Mouse (Mus musculus): Measurements from ENCODE around the gene 6030468B19Rik. TPM values are rescaled to one million over a fixed set of nuclear protein-coding genes. Genes with fewer than 3 reads are reported as not detected.

The 6030468B19Rik gene
- polyA plus RNA-seq, 1 experiment from 2014 or later: 0.24 TPM

GRCm38 (mm10) chr11:117848985-117849671 lies 51.7 kb downstream of the 6030468B19Rik start, which contains the start of gene Birc5:
Gene Birc5, plus strand, starts transcription at chr11:117849251.
- ATAC-seq (ENCODE audit: low FRiP score) (peak; percentile 94), DNase-seq (ENCODE audit: low spot score) (peak; percentile 98)
- H3K4me2 ChIP-seq (replicated peaks): peak within 1 kb of the TSS; percentile 96
- H3K4me1 ChIP-seq (replicated peaks; ENCODE audit: control insufficient read depth, insufficient read depth, low read length): peaks cover 15% of the 10 kb centered on the region
- 1% methylated on average over 51 of the region's 51 CpGs for WGBS
- H3K27me3 ChIP-seq (ENCODE audit: control insufficient read depth, insufficient read depth, low read length): no peaks in the 10 kb centered on the region
- no peaks in the 10 kb centered on the region for H3K36me3 ChIP-seq (replicated peaks; ENCODE audit: control insufficient read depth, insufficient read depth)
- H3K27ac ChIP-seq: peak within 1 kb of the TSS; percentile 98
- no peaks in the 10 kb centered on the region for H3K9me3 ChIP-seq (ENCODE audit: control insufficient read depth, low read length)
- peak within 1 kb of the TSS; percentile 64 for H3K4me3 ChIP-seq (replicated peaks; ENCODE audit: low read length)
- peak within 1 kb of the TSS; percentile 93 for H3K9ac ChIP-seq

- 95% methylated on average over 3 of the region's 3 CpGs for whole genome bisulfite sequencing
- DNase-seq (ENCODE audit: low spot score) (no peak), ATAC-seq (ENCODE audit: low FRiP score) (no peak)
- Histone ChIP-seq H3K4me2 (replicated peaks) (no peak overlapping the region), H3K9ac (no peak overlapping the region), H3K9me3 (ENCODE audit: control insufficient read depth, low read length) (no peaks in the 10 kb centered on the region), H3K4me1 (replicated peaks; ENCODE audit: control insufficient read depth, insufficient read depth, low read length) (peaks cover 13% of the 10 kb centered on the region), H3K27ac (no peak overlapping the region), H3K36me3 (replicated peaks; ENCODE audit: control insufficient read depth, insufficient read depth) (0 out of 2 replicates have a peak, but pooled peaks cover 4% of the 10 kb centered on the region), H3K4me3 (replicated peaks; ENCODE audit: low read length) (no peak overlapping the region), H3K27me3 (ENCODE audit: control insufficient read depth, insufficient read depth, low read length) (no peaks in the 10 kb centered on the region)
These were observed 55.4 kb downstream of the 6030468B19Rik start for GRCm38 (mm10) chr11:117852875-117853274.

GRCm38 (mm10) chr11:117854241-117854640 lies 56.8 kb downstream of the 6030468B19Rik start:
- H3K4me3 ChIP-seq (replicated peaks; ENCODE audit: low read length): no peak overlapping the region
- H3K4me1 ChIP-seq (replicated peaks; ENCODE audit: control insufficient read depth, insufficient read depth, low read length): peaks cover 6% of the 10 kb centered on the region; the same call in 1 of the 2 replicates
- no peak for DNase-seq (ENCODE audit: low spot score)
- no peak overlapping the region for H3K4me2 ChIP-seq (replicated peaks)
- H3K27me3 ChIP-seq (ENCODE audit: control insufficient read depth, insufficient read depth, low read length): no peaks in the 10 kb centered on the region
- H3K36me3 ChIP-seq (replicated peaks; ENCODE audit: control insufficient read depth, insufficient read depth): 0 out of 2 replicates have a peak, but pooled peaks cover 4% of the 10 kb centered on the region
- 94% methylated on average over 9 of the region's 9 CpGs for WGBS
- no peaks in the 10 kb centered on the region for H3K9me3 ChIP-seq (ENCODE audit: control insufficient read depth, low read length)
- no peak for ATAC-seq (ENCODE audit: low FRiP score)
- no peak overlapping the region for H3K9ac ChIP-seq
- no peak overlapping the region for H3K27ac ChIP-seq

- no peak for ATAC-seq (ENCODE audit: low FRiP score)
- no peak for DNase-seq (ENCODE audit: low spot score)
- peaks cover under 1% of the 10 kb centered on the region; the same call in 1 of the 2 replicates for H3K27me3 ChIP-seq (ENCODE audit: control insufficient read depth, insufficient read depth, low read length)
- 98% methylated on average over 5 of the region's 5 CpGs for WGBS
- no peak overlapping the region for H3K27ac ChIP-seq
- H3K4me1 ChIP-seq (replicated peaks; ENCODE audit: control insufficient read depth, insufficient read depth, low read length): no peaks in the 10 kb centered on the region
- H3K9ac ChIP-seq: no peak overlapping the region
- H3K4me3 ChIP-seq (replicated peaks; ENCODE audit: low read length): no peak overlapping the region
- no peak overlapping the region for H3K4me2 ChIP-seq (replicated peaks)
- no peaks in the 10 kb centered on the region for H3K9me3 ChIP-seq (ENCODE audit: control insufficient read depth, low read length)
- H3K36me3 ChIP-seq (replicated peaks; ENCODE audit: control insufficient read depth, insufficient read depth): 0 out of 2 replicates have a peak, but pooled peaks cover 4% of the 10 kb centered on the region
These were observed 57.9 kb downstream of the 6030468B19Rik start for GRCm38 (mm10) chr11:117855360-117855759.

GRCm38 (mm10) chr11:117855975-117856374 lies 58.5 kb downstream of the 6030468B19Rik start:
- no peak overlapping the region for H3K4me2 ChIP-seq (replicated peaks)
- WGBS: 90% methylated on average over 1 of the region's 1 CpGs
- H3K9me3 ChIP-seq (ENCODE audit: control insufficient read depth, low read length): no peaks in the 10 kb centered on the region
- DNase-seq (ENCODE audit: low spot score): no peak
- 0 out of 2 replicates have a peak, but pooled peaks cover 4% of the 10 kb centered on the region for H3K36me3 ChIP-seq (replicated peaks; ENCODE audit: control insufficient read depth, insufficient read depth)
- H3K4me1 ChIP-seq (replicated peaks; ENCODE audit: control insufficient read depth, insufficient read depth, low read length): no peaks in the 10 kb centered on the region
- H3K27ac ChIP-seq: no peak overlapping the region
- peaks cover 6% of the 10 kb centered on the region; the same call in 1 of the 2 replicates for H3K27me3 ChIP-seq (ENCODE audit: control insufficient read depth, insufficient read depth, low read length)
- ATAC-seq (ENCODE audit: low FRiP score): no peak
- no peak overlapping the region for H3K9ac ChIP-seq
- H3K4me3 ChIP-seq (replicated peaks; ENCODE audit: low read length): no peak overlapping the region

Other genes starting within 250 kb of the 6030468B19Rik start
- 23.4 and 25.1 TPM in 2 replicates for gene Tnrc6c, start 143.4 kb upstream of the 6030468B19Rik start, polyA plus RNA-seq (2014; fragmentation: Nextera tagmentation; extraction: Ambion mirVana)
- gene Tmc8, start 15.6 kb upstream of the 6030468B19Rik start, polyA plus RNA-seq (2014; fragmentation: Nextera tagmentation; extraction: Ambion mirVana): 0.48 and 0.68 TPM in 2 replicates
- 3.3 and 4.9 TPM in 2 replicates for gene Tmc6, start 15.5 kb upstream of the 6030468B19Rik start, polyA plus RNA-seq (2014; fragmentation: Nextera tagmentation; extraction: Ambion mirVana)
- gene Gm20708, start 12.0 kb downstream of the 6030468B19Rik start, polyA plus RNA-seq (2014; fragmentation: Nextera tagmentation; extraction: Ambion mirVana): 0.89 and 1.0 TPM in 2 replicates
- gene Syngr2, start 12.0 kb downstream of the 6030468B19Rik start, polyA plus RNA-seq (2014; fragmentation: Nextera tagmentation; extraction: Ambion mirVana): 17.6 and 18.9 TPM in 2 replicates
- gene Afmid, start 28.3 kb downstream of the 6030468B19Rik start, polyA plus RNA-seq (2014; fragmentation: Nextera tagmentation; extraction: Ambion mirVana): 5.2 and 7.1 TPM in 2 replicates
- gene Tk1, start 28.4 kb downstream of the 6030468B19Rik start, polyA plus RNA-seq (2014; fragmentation: Nextera tagmentation; extraction: Ambion mirVana): 14.4 and 16.3 TPM in 2 replicates
- gene Birc5, start 51.6 kb downstream of the 6030468B19Rik start, polyA plus RNA-seq (2014; fragmentation: Nextera tagmentation; extraction: Ambion mirVana): 35.5 and 36.3 TPM in 2 replicates
- gene Tmem235, start 63.1 kb downstream of the 6030468B19Rik start, polyA plus RNA-seq (2014; fragmentation: Nextera tagmentation; extraction: Ambion mirVana): not detected in 2 replicates
- 2.5 and 2.6 TPM in 2 replicates for gene Tha1, start 75.8 kb downstream of the 6030468B19Rik start, polyA plus RNA-seq (2014; fragmentation: Nextera tagmentation; extraction: Ambion mirVana)
- 2.9 and 3.0 TPM in 2 replicates for gene Socs3, start 172.4 kb downstream of the 6030468B19Rik start, polyA plus RNA-seq (2014; fragmentation: Nextera tagmentation; extraction: Ambion mirVana)
- 48.1 and 56.4 TPM in 2 replicates for gene Pgs1, start 188.6 kb downstream of the 6030468B19Rik start, polyA plus RNA-seq (2014; fragmentation: Nextera tagmentation; extraction: Ambion mirVana)